Mouse (Mus musculus) intestine, embryonic 14.5 days (tissue): ENCODE measurements at regions not wholly inside any gene's neighbourhood (a gene's known extent, or its start where the extent isn't known, plus 50 kb on each side); places are given as distances from the start of the nearest gene placed in this dataset.

Experiments
- ATAC-seq: fragments of 200-750 bp; cut with Nextera tagmentation; replicated peaks from 2 replicates; pipeline ENCODE4 v1.8.0; 2017; ENCODE audit warnings: low read depth, moderate number of reproducible peaks, moderate TSS enrichment, moderate library complexity; ENCODE audit not compliant: low FRiP score, low TSS enrichment
- DNase-seq: peaks from one replicate; pipeline ENCODE4 v3.0.0-alpha.2; 2018; ENCODE audit warnings: low spot score
- H3K27ac ChIP-seq: fragments of 300-500 bp; sonication (generic); 2 replicates; pipeline ENCODE4 v1.5.1; 2014; ENCODE audit warnings: low read depth, mild to moderate bottlenecking, control low read depth
- H3K27me3 ChIP-seq: fragments of 300-500 bp; sonication (generic); replicated peaks from 2 replicates; pipeline ENCODE4 v1.6.1; 2014; ENCODE audit warnings: low read length, control low read depth; ENCODE audit not compliant: control insufficient read depth, insufficient read depth
- H3K36me3 ChIP-seq: fragments of 300-500 bp; sonication (generic); 2 replicates; pipeline ENCODE4 v1.6.1; 2014; ENCODE audit warnings: low read length, control low read depth; ENCODE audit not compliant: control insufficient read depth, insufficient read depth
- H3K4me1 ChIP-seq: fragments of 300-500 bp; sonication (generic); replicated peaks from 2 replicates; pipeline ENCODE4 v1.6.1; 2014; ENCODE audit warnings: low read length, control low read depth, mixed read lengths; ENCODE audit not compliant: control insufficient read depth, insufficient read depth
- H3K4me2 ChIP-seq: fragments of 300-500 bp; sonication (generic); 2 replicates; pipeline ENCODE4 v1.6.1; 2014; ENCODE audit warnings: low read length
- H3K4me3 ChIP-seq: fragments of 300-500 bp; sonication (generic); 2 replicates; pipeline ENCODE4 v1.5.1; 2014; ENCODE audit warnings: low read depth, low read length, control low read depth, mixed read lengths
- H3K9ac ChIP-seq: fragments of 300-500 bp; sonication (generic); 2 replicates; pipeline ENCODE4 v1.6.1; 2014; ENCODE audit warnings: mild to moderate bottlenecking, low read length
- H3K9me3 ChIP-seq: fragments of 300-500 bp; sonication (generic); 2 replicates; pipeline ENCODE4 v1.6.1; 2016; ENCODE audit warnings: low read length, control low read depth; ENCODE audit not compliant: control insufficient read depth
- WGBS: fragments of 180-500 bp; shearing (Covaris S2); extraction: QIAGEN DNeasy Blood & Tissue Kit; methylation state at CpG from one replicate; pipeline ENCODE4 v1.1.7; 2014; 5-methylcytosine and 5-hydroxymethylcytosine counted together

DNA sequence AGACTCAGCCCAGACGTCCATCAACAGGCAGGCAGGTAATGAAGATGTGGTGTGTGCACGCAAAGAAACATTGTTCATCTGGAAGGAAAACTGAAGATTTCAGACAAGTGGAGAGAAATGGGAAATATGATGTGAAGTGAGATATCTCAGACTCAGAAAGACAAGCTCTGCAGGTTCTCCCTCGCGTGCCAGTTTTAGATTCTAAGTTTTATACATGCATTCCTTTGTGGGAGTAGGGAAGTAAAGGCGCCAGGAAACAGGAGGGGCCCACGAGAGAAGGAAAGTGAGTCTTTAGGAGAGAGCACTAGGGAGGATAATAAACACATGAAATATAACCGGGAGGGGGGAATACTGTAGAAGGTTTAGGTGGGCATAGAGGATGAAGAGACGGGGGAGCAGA is 223.7 kb downstream of the Ptpru start:
- Histone ChIP-seq H3K4me2 (no peak overlapping the region), H3K4me1 (no peaks in the 10 kb centered on the region), H3K36me3 (no peaks in the 10 kb centered on the region), H3K9me3 (peaks cover 4% of the 10 kb centered on the region; the same call in 1 of the 2 replicates), H3K4me3 (no peak overlapping the region), H3K9ac (no peak overlapping the region), H3K27me3 (no peaks in the 10 kb centered on the region), H3K27ac (no peak overlapping the region)
- 61% methylated on average over 8 of the region's 8 CpGs for WGBS
- DNase-seq = no peak
- ATAC-seq = no peak

GRCm38 (mm10) chr4:131615587-131615986 is 222.5 kb downstream of the Ptpru start:
- 65% methylated on average over 12 of the region's 12 CpGs for WGBS
- Histone ChIP-seq H3K4me1 (no peaks in the 10 kb centered on the region), H3K27me3 (no peaks in the 10 kb centered on the region), H3K4me2 (no peak overlapping the region), H3K27ac (no peak overlapping the region), H3K9me3 (peaks cover 4% of the 10 kb centered on the region; the same call in 1 of the 2 replicates), H3K9ac (no peak overlapping the region), H3K36me3 (no peaks in the 10 kb centered on the region), H3K4me3 (no peak overlapping the region)
- DNase-seq = no peak
- ATAC-seq = no peak

GRCm38 (mm10) chr4:131638105-131638504 is 200.0 kb downstream of the Ptpru start:
- 69% methylated on average over 5 of the region's 5 CpGs for WGBS
- no peak overlapping the region for H3K9ac ChIP-seq

GRCm38 (mm10) chr4:131656034-131656433 is 182.1 kb downstream of the Ptpru start:
- DNase-seq (no peak), ATAC-seq (no peak)
- H3K9me3 ChIP-seq = no peaks in the 10 kb centered on the region
- H3K27me3 ChIP-seq = no peaks in the 10 kb centered on the region
- no peak overlapping the region for H3K27ac ChIP-seq
- H3K4me3 ChIP-seq = no peak overlapping the region
- WGBS = 17% methylated on average over 8 of the region's 8 CpGs
- no peaks in the 10 kb centered on the region for H3K4me1 ChIP-seq
- no peak overlapping the region for H3K4me2 ChIP-seq
- no peaks in the 10 kb centered on the region for H3K36me3 ChIP-seq
- no peak overlapping the region for H3K9ac ChIP-seq

More at GRCm38 (mm10) chr4:131638105-131638504, 200.0 kb downstream of the Ptpru start:
- Histone ChIP-seq H3K9me3 (no peaks in the 10 kb centered on the region), H3K4me2 (no peak overlapping the region), H3K27me3 (no peaks in the 10 kb centered on the region), H3K4me3 (no peak overlapping the region), H3K36me3 (no peaks in the 10 kb centered on the region), H3K4me1 (no peaks in the 10 kb centered on the region), H3K27ac (no peak overlapping the region)
- DNase-seq (no peak), ATAC-seq (peak; percentile 71)

DNA sequence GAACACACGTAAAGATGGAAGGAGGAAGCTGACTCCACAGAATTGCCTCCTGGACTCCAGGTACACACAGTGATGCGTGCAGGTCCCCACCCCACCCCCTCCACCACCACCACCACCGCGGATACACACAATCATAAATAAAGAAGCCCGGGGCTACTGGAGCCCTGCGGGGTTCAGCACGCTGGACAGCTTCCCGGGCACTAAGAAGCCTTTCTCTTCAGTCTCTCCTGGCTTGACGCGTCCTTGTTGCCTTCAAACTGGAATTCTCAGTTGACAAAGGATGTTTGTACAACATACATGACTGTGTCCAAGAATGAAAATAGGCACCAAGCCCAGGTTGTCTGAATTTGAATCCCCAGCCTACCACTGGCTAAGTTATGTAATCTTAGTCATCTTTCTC is 180.2 kb downstream of the Ptpru start:
- DNase-seq (peak; percentile 69), ATAC-seq (no peak)
- Histone ChIP-seq H3K36me3 (no peaks in the 10 kb centered on the region), H3K27ac (no peak overlapping the region), H3K4me2 (no peak overlapping the region), H3K27me3 (no peaks in the 10 kb centered on the region), H3K4me3 (no peak overlapping the region), H3K4me1 (no peaks in the 10 kb centered on the region), H3K9me3 (no peaks in the 10 kb centered on the region), H3K9ac (no peak overlapping the region)
- WGBS = 17% methylated on average over 10 of the region's 10 CpGs

DNA sequence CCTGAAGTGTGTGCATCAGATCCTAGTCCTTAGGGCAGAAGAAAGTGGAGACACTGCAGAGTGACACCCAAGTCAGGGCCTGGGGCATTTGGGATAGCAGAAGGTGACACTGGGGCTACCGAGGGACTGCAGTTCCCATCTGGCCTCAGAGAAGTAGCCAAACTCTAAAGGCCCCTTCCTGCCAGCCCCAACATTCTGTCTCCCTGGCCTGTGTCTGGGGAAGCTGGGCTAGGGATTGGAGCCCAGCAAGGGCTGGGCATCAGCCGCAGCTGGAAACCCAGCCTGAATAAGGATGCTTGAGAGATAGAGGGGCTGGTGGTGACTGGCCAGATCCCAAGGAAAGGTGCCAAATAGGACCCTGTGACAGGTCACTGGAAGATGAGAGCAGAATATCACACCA is 177.2 kb downstream of the Ptpru start:
- Histone ChIP-seq H3K4me3 (no peak overlapping the region), H3K9ac (no peak overlapping the region), H3K4me2 (no peak overlapping the region), H3K4me1 (no peaks in the 10 kb centered on the region), H3K27me3 (no peaks in the 10 kb centered on the region), H3K36me3 (no peaks in the 10 kb centered on the region), H3K9me3 (no peaks in the 10 kb centered on the region), H3K27ac (no peak overlapping the region)
- ATAC-seq (no peak), DNase-seq (no peak)
- WGBS = 71% methylated on average over 2 of the region's 2 CpGs

DNA sequence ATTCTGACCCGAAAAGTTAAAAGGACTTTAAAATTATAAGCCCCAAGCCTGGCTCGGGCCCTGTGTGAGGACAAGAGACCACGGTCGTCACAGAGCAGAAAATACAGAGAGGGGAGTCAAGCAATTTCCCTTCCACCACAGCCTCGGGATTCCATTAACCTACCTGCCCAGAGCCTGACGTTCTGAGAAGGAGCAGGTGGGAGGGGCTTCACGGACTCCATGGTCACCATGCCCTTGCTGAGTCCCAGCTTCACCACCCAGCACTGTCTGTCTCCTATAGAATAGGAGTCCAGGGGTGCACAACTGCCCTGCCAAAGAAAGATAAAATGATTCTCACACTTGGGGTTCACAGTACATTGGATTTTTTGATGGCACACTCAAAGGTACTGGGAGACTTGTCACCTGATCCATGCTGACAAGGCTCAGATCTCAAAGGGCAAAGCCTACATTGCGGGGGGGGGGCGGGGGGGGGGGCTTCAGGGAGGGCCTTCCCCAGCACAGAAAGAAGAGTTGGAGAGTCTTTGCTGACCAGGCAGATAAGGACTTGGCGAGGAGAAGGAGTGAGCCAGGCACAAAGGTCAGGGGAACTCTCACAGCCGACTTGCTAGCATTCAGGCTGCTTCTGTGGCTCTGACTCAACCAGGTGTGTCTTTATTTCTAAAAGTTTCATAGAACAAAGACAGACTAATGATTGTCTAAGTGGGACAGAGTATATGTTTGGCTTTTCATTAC is 166.1 kb downstream of the Ptpru start:
- Histone ChIP-seq H3K4me1 (no peaks in the 10 kb centered on the region), H3K36me3 (no peaks in the 10 kb centered on the region), H3K4me2 (no peak overlapping the region), H3K9me3 (no peaks in the 10 kb centered on the region), H3K27me3 (no peaks in the 10 kb centered on the region), H3K9ac (no peak overlapping the region), H3K4me3 (no peak overlapping the region), H3K27ac (0 out of 2 replicates have a peak overlapping the region, but pooled peaks have one; percentile 29)
- 50% methylated on average over 11 of the region's 11 CpGs for WGBS
- DNase-seq (peak; percentile 55), ATAC-seq (peak; percentile 60)

DNA sequence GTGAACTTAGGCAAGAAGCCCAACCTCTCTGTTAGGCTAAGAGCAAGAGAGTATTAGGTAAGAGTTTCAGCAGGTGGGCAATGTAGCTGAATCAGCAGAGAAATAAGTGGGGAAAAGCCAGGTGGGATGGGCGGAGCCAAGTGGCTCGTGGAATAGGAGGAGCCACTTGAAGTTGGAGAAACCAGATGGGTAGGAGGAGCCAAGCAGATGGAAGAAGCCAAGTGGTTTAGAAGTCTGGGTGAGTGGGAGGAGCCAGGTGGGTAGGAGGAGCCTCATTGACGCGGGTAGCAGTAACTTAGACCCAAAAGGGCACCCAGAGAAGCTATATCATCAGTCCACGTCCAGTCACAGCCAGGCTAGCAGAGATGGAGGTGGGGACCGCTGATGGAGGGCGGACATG is 160.1 kb downstream of the Ptpru start:
- Histone ChIP-seq H3K36me3 (no peaks in the 10 kb centered on the region), H3K27ac (no peak overlapping the region), H3K9me3 (no peaks in the 10 kb centered on the region), H3K4me3 (no peak overlapping the region), H3K4me1 (no peaks in the 10 kb centered on the region), H3K27me3 (no peaks in the 10 kb centered on the region), H3K9ac (no peak overlapping the region), H3K4me2 (no peak overlapping the region)
- WGBS = 81% methylated on average over 7 of the region's 7 CpGs
- ATAC-seq = no peak
- no peak for DNase-seq

- Histone ChIP-seq H3K36me3 (no peaks in the 10 kb centered on the region), H3K4me2 (no peak overlapping the region), H3K27me3 (no peaks in the 10 kb centered on the region), H3K4me3 (no peak overlapping the region), H3K27ac (no peak overlapping the region), H3K4me1 (no peaks in the 10 kb centered on the region), H3K9me3 (0 out of 2 replicates have a peak, but pooled peaks cover 2% of the 10 kb centered on the region), H3K9ac (no peak overlapping the region)
- WGBS = 75% methylated on average over 7 of the region's 7 CpGs
- no peak for DNase-seq
- ATAC-seq = no peak
Observed at GRCm38 (mm10) chr4:131683176-131683575, 154.9 kb downstream of the Ptpru start.
